Mouse (Mus musculus) T-helper 2 cell (primary cell): Measurements from ENCODE around the gene Zfp971.
"Not testable (repeated sequence)": the region's sequence is repeated elsewhere in the genome, so short reads cannot be mapped to it uniquely, and the experiment has no call there.

Experiments
- in situ Hi-C: fragments of 300-600 bp; cut with MboI, MseI; formaldehyde crosslinking; loops from one replicate; pipeline ENCODE4 v1.15.1; 2025; ENCODE audit warnings: high pct_unique_total_duplicates

The Zfp971 gene

GRCm38 (mm10) chr2:178023011-178023611 lies at the start of gene Zfp971:
Zfp971 (plus strand) TSS chr2:178023284.
- in situ Hi-C loops, result loop anchor here (10.0 kb wide), 1 partner anchor 558 kb away; the partner anchor contains the start of gene Zfp970

DNA sequence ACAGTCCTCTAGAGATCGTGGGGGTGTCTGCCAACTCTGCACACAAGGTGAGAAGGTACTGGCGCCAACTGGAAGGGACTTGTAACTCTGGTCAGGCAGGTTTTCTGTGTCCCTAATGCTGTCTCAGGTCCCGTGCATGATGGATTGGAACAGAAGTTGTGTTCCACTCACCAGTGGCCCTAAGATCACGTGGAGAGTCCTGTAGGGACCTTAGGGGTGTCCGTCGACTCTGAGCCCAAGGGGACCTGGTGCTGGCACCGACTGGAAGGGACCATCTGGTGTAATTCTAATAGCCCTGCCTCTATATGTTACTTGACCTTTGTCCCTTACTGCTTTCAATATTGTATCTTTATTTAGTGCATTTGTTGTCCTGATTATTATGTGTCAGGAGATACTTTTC lies 48.3 kb upstream of the Zfp971 start:
- in situ Hi-C loops, result not testable (repeated sequence)

DNA sequence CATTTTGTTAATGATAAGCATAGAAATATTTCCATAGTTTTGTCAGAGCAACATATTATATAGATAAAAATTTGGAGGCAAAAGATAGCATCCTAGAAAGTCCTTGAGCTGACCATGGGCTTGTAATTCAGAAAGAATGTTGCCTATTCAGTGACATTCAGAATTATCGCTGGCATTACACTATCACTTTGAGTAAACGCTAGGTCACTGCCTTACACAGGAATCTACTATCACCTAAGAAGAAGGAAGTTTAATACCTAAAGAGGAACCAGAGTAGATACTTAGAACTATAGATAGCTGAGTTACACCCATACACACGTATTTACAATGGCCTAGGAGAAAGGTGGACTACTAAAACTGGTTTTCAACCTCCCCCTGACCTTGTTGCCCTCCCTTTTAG lies 3.6 kb upstream of the Zfp971 start:
- in situ Hi-C loops, result not testable (repeated sequence)

- in situ Hi-C loops, result loop anchor here (10.0 kb wide), 1 partner anchor 556 kb away; the partner anchor contains the start of gene Zfp970
These were observed 2.3 kb upstream of the Zfp971 start for GRCm38 (mm10) chr2:178020773-178021172.

GRCm38 (mm10) chr2:178023861-178024260 lies 777 bp downstream of the Zfp971 start:
- in situ Hi-C loops, result loop anchor here (10.0 kb wide), 1 partner anchor 559 kb away; the partner anchor contains the start of gene Zfp970

DNA sequence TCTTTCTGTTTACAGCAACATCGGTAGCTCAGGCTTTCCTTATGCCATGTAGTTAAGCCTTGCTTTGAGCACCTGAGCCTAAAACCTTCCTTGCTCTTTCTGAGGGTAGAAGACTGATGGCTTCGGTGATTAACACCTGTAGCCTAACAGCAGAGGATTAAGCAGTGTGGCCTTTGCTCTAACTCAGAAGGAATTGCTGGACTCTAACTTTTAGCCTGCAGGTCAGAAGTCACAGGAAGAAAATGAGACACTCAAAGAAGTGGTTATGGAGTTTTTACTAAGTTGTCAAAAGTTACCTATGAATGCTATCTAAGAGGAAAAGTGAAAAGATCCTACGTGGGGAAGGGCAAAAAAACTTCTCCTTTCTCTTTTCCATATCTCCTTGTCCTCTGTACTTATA lies 4.5 kb downstream of the Zfp971 start:
- in situ Hi-C loops, result loop anchor here (10.0 kb wide), 1 partner anchor 563 kb away; the partner anchor contains the start of gene Zfp970

DNA sequence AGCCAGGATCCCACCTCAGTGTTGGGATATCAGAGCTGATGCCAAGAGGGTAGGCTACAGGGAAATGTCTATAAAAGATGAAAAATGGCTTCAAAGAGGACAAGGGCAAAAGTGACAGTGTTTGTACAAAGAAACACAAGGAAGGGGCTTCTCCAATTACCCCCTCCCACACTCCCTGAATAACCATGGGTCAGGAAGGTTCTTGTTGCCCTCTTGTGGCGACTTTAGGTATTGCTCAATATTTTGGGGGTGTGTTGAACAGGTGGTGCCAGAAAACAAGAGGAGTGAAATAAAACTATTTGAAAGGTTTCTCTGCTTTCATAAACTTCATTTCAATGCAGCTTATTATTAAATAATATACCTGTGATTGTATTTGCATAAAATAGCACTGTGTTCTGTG lies 35.1 kb downstream of the Zfp971 start:
- in situ Hi-C loops, result no loop called here

DNA sequence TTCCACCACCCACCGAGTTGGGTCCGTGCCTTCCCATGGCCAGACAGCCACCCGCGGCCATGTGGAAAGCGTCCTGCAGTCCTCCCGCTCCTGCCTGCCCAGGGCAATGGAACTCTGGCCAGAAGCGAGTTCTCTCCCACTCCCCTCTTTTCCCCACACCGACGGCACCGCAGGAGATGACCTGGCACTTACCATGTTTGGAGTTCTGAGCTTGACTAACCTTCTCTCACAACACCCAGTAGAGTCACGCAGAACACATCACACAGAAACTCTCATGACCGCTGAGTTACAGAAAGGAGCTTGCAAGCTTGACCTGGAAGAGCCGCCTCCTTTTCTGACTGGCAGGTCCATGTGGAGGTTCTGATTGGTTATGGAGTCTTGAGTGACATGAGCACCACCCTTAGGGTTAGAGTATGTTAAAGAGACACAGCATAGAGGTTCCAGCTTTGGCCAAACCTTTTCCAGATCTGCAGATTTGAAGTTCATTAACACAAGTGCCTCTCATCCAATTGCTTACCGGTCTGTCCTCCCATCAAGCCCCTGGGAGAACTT lies 55.2 kb downstream of the Zfp971 start, which contains the start of gene Zfp931:
Zfp931 (minus strand) TSS at position 311 of the 552 bp plus-strand sequence.
- in situ Hi-C loops, result not testable (repeated sequence)
